Mouse (Mus musculus) left cerebral cortex, adult 11 months (tissue): ENCODE measurements at regions not wholly inside any gene's neighbourhood (a gene's known extent, or its start where the extent isn't known, plus 50 kb on each side); places are given as distances from the start of the nearest gene placed in this dataset.
A peak's percentile ranks its signal among the peaks of the same experiment; 100 is the strongest.
"Not testable (repeated sequence)": the region's sequence is repeated elsewhere in the genome, so short reads cannot be mapped to it uniquely, and the experiment has no call there.

ENCODE experiments used
- DNase-seq: peaks from one replicate; pipeline ENCODE4 v3.0.0; 2022; ENCODE audit warnings: low spot score

- no peak for DNase-seq
These were observed 98.3 kb upstream of the Fam84a start for GRCm38 (mm10) chr12:14250124-14250523.

- not testable (repeated sequence) for DNase-seq
These were observed 90.9 kb upstream of the Fam84a start for GRCm38 (mm10) chr12:14242720-14243119.

- no peak for DNase-seq
These were observed 85.8 kb upstream of the Fam84a start for GRCm38 (mm10) chr12:14237699-14238098.

- DNase-seq, result peak; percentile 12
These were observed 83.5 kb upstream of the Fam84a start for GRCm38 (mm10) chr12:14235351-14235750.

- DNase-seq, result no peak
These were observed 60.8 kb upstream of the Fam84a start for GRCm38 (mm10) chr12:14212618-14213017.

- DNase-seq, result no peak
These were observed 58.0 kb upstream of the Fam84a start for GRCm38 (mm10) chr12:14209881-14210280.

- no peak for DNase-seq
These were observed 55.4 kb upstream of the Fam84a start for GRCm38 (mm10) chr12:14207288-14207687.

- DNase-seq, result no peak
These were observed 52.6 kb upstream of the Fam84a start for GRCm38 (mm10) chr12:14204491-14204890.
